Comparison of ENCODE assay signal across 22 mouse cellular contexts in genomic region chr6:91655874-91656433, GRCm38 (mm10). TPM values are rescaled to one million over a fixed set of nuclear protein-coding genes. Genes with fewer than 3 reads are reported as not detected.
DNase-seq lines count a peak whose midpoint lies in the region; ATAC-seq and TF ChIP-seq lines count a peak whose summit lies in the region.
"Had no signal": no experiment of that assay in that cellular context is flagged by ENCODE, and none has a peak within 500 bp of the region (broad histone marks: within the 10 kb centered on the region; RNA-seq: fewer than 3 reads in every experiment).

No protein-coding gene starts in this region.

- peaks cover 3% of the 10 kb centered on the region; the same call in 1 of the 2 replicates for H3K27me3 ChIP-seq in heart, embryonic 11.5 days (ENCODE audit: control insufficient read depth, insufficient read depth, low read length)
- no peaks in the 10 kb centered on the region for H3K27me3 ChIP-seq in stomach, embryonic 16.5 days (ENCODE audit: control insufficient read depth, insufficient read depth, low read length)
- no peaks in the 10 kb centered on the region for H3K27me3 ChIP-seq in stomach, postnatal 0 days (ENCODE audit: control insufficient read depth, insufficient read depth, low read length)
- peaks cover 17% of the 10 kb centered on the region for H3K27me3 ChIP-seq in heart, embryonic 12.5 days (replicated peaks)
- 0 out of 2 replicates have a peak, but pooled peaks cover 10% of the 10 kb centered on the region for H3K27me3 ChIP-seq in heart, postnatal 0 days (ENCODE audit: control insufficient read depth, insufficient read depth, low read length)
- no peaks in the 10 kb centered on the region for H3K27me3 ChIP-seq in midbrain, embryonic 14.5 days (ENCODE audit: control insufficient read depth, insufficient read depth, low read length)
- H3K27me3 ChIP-seq: embryonic facial prominence, embryonic 13.5 days; forebrain, embryonic 13.5 days; kidney, embryonic 15.5 days; limb, embryonic 12.5 days had no signal

- no peak for TF ChIP-seq EP300 in stomach, postnatal 0 days (optimal IDR thresholded peaks at IDR 0.05)
- no peak; the same call in 1 of the 2 replicates for TF ChIP-seq EP300 in heart, postnatal 0 days (IDR thresholded peaks at IDR 0.05; ENCODE audit: low read depth)

- 31% methylated on average over 6 of the region's 6 CpGs for WGBS in heart, embryonic 11.5 days (ENCODE audit: insufficient replicate concordance)
- 63% methylated on average over 6 of the region's 6 CpGs for WGBS in stomach, embryonic 16.5 days
- 61% methylated on average over 6 of the region's 6 CpGs for WGBS in stomach, postnatal 0 days
- 38% methylated on average over 6 of the region's 6 CpGs for WGBS in heart, embryonic 12.5 days
- WGBS in heart, postnatal 0 days: 56% methylated on average over 6 of the region's 6 CpGs
- 54% methylated on average over 6 of the region's 6 CpGs for WGBS in midbrain, embryonic 14.5 days

- H3K36me3 ChIP-seq in heart, embryonic 11.5 days (ENCODE audit: control insufficient read depth, insufficient read depth, low read length): no peaks in the 10 kb centered on the region
- no peaks in the 10 kb centered on the region for H3K36me3 ChIP-seq in stomach, embryonic 16.5 days (ENCODE audit: control insufficient read depth, insufficient read depth, low read length)
- no peaks in the 10 kb centered on the region for H3K36me3 ChIP-seq in stomach, postnatal 0 days (ENCODE audit: control insufficient read depth, insufficient read depth, low read length)
- H3K36me3 ChIP-seq in heart, embryonic 12.5 days: no peaks in the 10 kb centered on the region
- no peaks in the 10 kb centered on the region for H3K36me3 ChIP-seq in heart, postnatal 0 days (replicated peaks; ENCODE audit: control insufficient read depth, insufficient read depth, low read length)
- H3K36me3 ChIP-seq in midbrain, embryonic 14.5 days (ENCODE audit: control insufficient read depth, insufficient read depth, low read length): no peaks in the 10 kb centered on the region
- H3K36me3 ChIP-seq: embryonic facial prominence, embryonic 13.5 days; kidney, embryonic 15.5 days; limb, embryonic 12.5 days had no signal

- ATAC-seq in heart, embryonic 11.5 days (replicated peaks; ENCODE audit: insufficient number of reproducible peaks, low FRiP score, low TSS enrichment): no peak
- ATAC-seq in stomach, embryonic 16.5 days (ENCODE audit: insufficient read depth, low FRiP score): no peak
- no peak for ATAC-seq in stomach, postnatal 0 days (ENCODE audit: low FRiP score, low TSS enrichment)
- no peak for ATAC-seq in heart, embryonic 12.5 days (ENCODE audit: insufficient number of reproducible peaks, low FRiP score)
- peak; percentile 78 for ATAC-seq in heart, postnatal 0 days (ENCODE audit: insufficient read depth, low read depth)
- no peak for ATAC-seq in midbrain, embryonic 14.5 days (ENCODE audit: low FRiP score, low TSS enrichment)
- ATAC-seq in cerebellum, adult (ENCODE audit: insufficient number of reproducible peaks, low FRiP score, low TSS enrichment): no peak
- ATAC-seq: forebrain, embryonic 13.5 days; hindbrain, postnatal 0 days; intestine, embryonic 16.5 days; liver, postnatal 0 days; midbrain, embryonic 16.5 days had no signal

- H3K9me3 ChIP-seq in heart, embryonic 11.5 days (replicated peaks; ENCODE audit: control insufficient read depth, low read length): no peaks in the 10 kb centered on the region
- H3K9me3 ChIP-seq in stomach, embryonic 16.5 days (replicated peaks; ENCODE audit: control insufficient read depth, low read length): no peaks in the 10 kb centered on the region
- H3K9me3 ChIP-seq in stomach, postnatal 0 days (ENCODE audit: control insufficient read depth, low read length): no peaks in the 10 kb centered on the region
- no peaks in the 10 kb centered on the region for H3K9me3 ChIP-seq in heart, embryonic 12.5 days (replicated peaks)
- no peaks in the 10 kb centered on the region for H3K9me3 ChIP-seq in heart, postnatal 0 days (replicated peaks; ENCODE audit: control insufficient read depth, low read length)
- H3K9me3 ChIP-seq in midbrain, embryonic 14.5 days (ENCODE audit: control insufficient read depth, low read length): no peaks in the 10 kb centered on the region
- H3K9me3 ChIP-seq: embryonic facial prominence, embryonic 13.5 days; forebrain, embryonic 13.5 days; kidney, embryonic 15.5 days; limb, embryonic 12.5 days had no signal

- TF ChIP-seq CTCF in stomach, postnatal 0 days (IDR thresholded peaks at IDR 0.05; ENCODE audit: low read depth): no peak
- TF ChIP-seq CTCF in heart, postnatal 0 days (IDR thresholded peaks at IDR 0.05; ENCODE audit: low read depth): no peak

- no peak overlapping the region for H3K4me2 ChIP-seq in heart, embryonic 11.5 days
- H3K4me2 ChIP-seq in stomach, embryonic 16.5 days (ENCODE audit: low read depth, low read length): no peak overlapping the region
- no peak overlapping the region for H3K4me2 ChIP-seq in stomach, postnatal 0 days (replicated peaks; ENCODE audit: low read depth)
- H3K4me2 ChIP-seq in heart, embryonic 12.5 days: no peak overlapping the region
- no peak overlapping the region for H3K4me2 ChIP-seq in heart, postnatal 0 days (ENCODE audit: low read depth, low read length)
- no peak overlapping the region for H3K4me2 ChIP-seq in midbrain, embryonic 14.5 days (ENCODE audit: low read length)
- H3K4me2 ChIP-seq: embryonic facial prominence, embryonic 13.5 days; forebrain, embryonic 13.5 days; kidney, embryonic 15.5 days; limb, embryonic 12.5 days; liver, embryonic 11.5 days had no signal

- DNase-seq in heart, postnatal 14 days: no peak
- DNase-seq in stomach, postnatal 0 days (ENCODE audit: low spot score): no peak
- DNase-seq in heart, postnatal 0 days (ENCODE audit: low spot score): peak; percentile 69
- no peak for DNase-seq in midbrain, embryonic 14.5 days
- DNase-seq: adrenal gland, postnatal 25 days; cerebellum, adult 11-12 months; gastrocnemius, postnatal 36 days; kidney, postnatal 36 days; liver, postnatal 0 days had no signal

- peaks cover 40% of the 10 kb centered on the region for H3K4me1 ChIP-seq in heart, embryonic 11.5 days (ENCODE audit: control insufficient read depth, insufficient read depth, low read length)
- H3K4me1 ChIP-seq in stomach, embryonic 16.5 days (ENCODE audit: control insufficient read depth, insufficient read depth, low read length): peaks cover 8% of the 10 kb centered on the region; the same call in 1 of the 2 replicates
- H3K4me1 ChIP-seq in stomach, postnatal 0 days (replicated peaks; ENCODE audit: control insufficient read depth, insufficient read depth): no peaks in the 10 kb centered on the region
- H3K4me1 ChIP-seq in heart, embryonic 12.5 days (replicated peaks): peaks cover 61% of the 10 kb centered on the region
- peaks cover 12% of the 10 kb centered on the region for H3K4me1 ChIP-seq in heart, postnatal 0 days (ENCODE audit: control insufficient read depth, insufficient read depth)
- no peaks in the 10 kb centered on the region for H3K4me1 ChIP-seq in midbrain, embryonic 14.5 days (ENCODE audit: control insufficient read depth, insufficient read depth, low read length)
- H3K4me1 ChIP-seq: forebrain, embryonic 13.5 days had no signal

- no peak overlapping the region for H3K9ac ChIP-seq in heart, embryonic 11.5 days (ENCODE audit: low read depth, low read length)
- no peak overlapping the region for H3K9ac ChIP-seq in stomach, embryonic 16.5 days (ENCODE audit: low read length)
- H3K9ac ChIP-seq in stomach, postnatal 0 days (ENCODE audit: low read length): no peak overlapping the region
- H3K9ac ChIP-seq in heart, embryonic 12.5 days: no peak overlapping the region
- H3K9ac ChIP-seq in heart, postnatal 0 days (replicated peaks; ENCODE audit: low read depth, low read length): no peak overlapping the region
- H3K9ac ChIP-seq in midbrain, embryonic 14.5 days (replicated peaks; ENCODE audit: low read length): no peak overlapping the region
- H3K9ac ChIP-seq: embryonic facial prominence, embryonic 13.5 days; forebrain, embryonic 13.5 days; kidney, embryonic 15.5 days; limb, embryonic 12.5 days; liver, postnatal 0 days had no signal

- intact Hi-C loops in heart, postnatal 14 days (cut with DNase I): loop anchor here (5.0 kb wide), 1 partner anchor 69 kb away; no protein-coding TSS in a partner anchor

- no peak overlapping the region for H3K4me3 ChIP-seq in heart, embryonic 11.5 days (ENCODE audit: low read depth, low read length)
- H3K4me3 ChIP-seq in stomach, embryonic 16.5 days (replicated peaks; ENCODE audit: low read length): no peak overlapping the region
- H3K4me3 ChIP-seq in stomach, postnatal 0 days (ENCODE audit: low read depth, low read length): no peak overlapping the region
- H3K4me3 ChIP-seq in heart, embryonic 12.5 days: no peak overlapping the region
- no peak overlapping the region for H3K4me3 ChIP-seq in heart, postnatal 0 days (ENCODE audit: low read depth, low read length)
- H3K4me3 ChIP-seq in midbrain, embryonic 14.5 days (replicated peaks; ENCODE audit: low read depth, low read length): no peak overlapping the region
- H3K4me3 ChIP-seq: embryonic facial prominence, embryonic 13.5 days; erythroblast, embryonic 14.5 days; forebrain, embryonic 13.5 days; kidney, embryonic 15.5 days; limb, embryonic 12.5 days had no signal

- 0 out of 2 replicates have a peak overlapping the region, but pooled peaks have one; percentile 7 for H3K27ac ChIP-seq in heart, embryonic 11.5 days (ENCODE audit: low read depth, low read length)
- H3K27ac ChIP-seq in stomach, embryonic 16.5 days (ENCODE audit: low read length): peak overlapping the region; percentile 33; the same call in 1 of the 2 replicates
- H3K27ac ChIP-seq in stomach, postnatal 0 days (replicated peaks): no peak overlapping the region
- peak overlapping the region; percentile 49 for H3K27ac ChIP-seq in heart, embryonic 12.5 days (ENCODE audit: poor library complexity, severe bottlenecking)
- H3K27ac ChIP-seq in heart, postnatal 0 days (ENCODE audit: low read depth): no peak overlapping the region
- H3K27ac ChIP-seq in midbrain, embryonic 14.5 days (replicated peaks; ENCODE audit: low read depth, low read length): no peak overlapping the region
- H3K27ac ChIP-seq: embryonic facial prominence, embryonic 13.5 days; forebrain, embryonic 13.5 days; hindbrain, postnatal 0 days; kidney, embryonic 15.5 days; limb, embryonic 12.5 days had no signal

RNA-seq across cellular contexts. Expression of gene Slc6a6, which starts 27.9 kb away (rescaled TPM):
- 54.7 and 63.0 TPM in 2 replicates for polyA plus RNA-seq in heart, embryonic 11.5 days (2014; fragmentation: Nextera tagmentation; extraction: Ambion mirVana)
- total RNA-seq in heart, postnatal 14 days (2021): 100 to 1,000 TPM; 117 to 145 TPM
- polyA plus RNA-seq in stomach, embryonic 16.5 days (2015; fragmentation: Nextera tagmentation; extraction: Ambion mirVana): 54.4 and 59.5 TPM in 2 replicates
- polyA plus RNA-seq in stomach, postnatal 0 days (2015; fragmentation: Nextera tagmentation; extraction: Ambion mirVana): 55.3 and 66.5 TPM in 2 replicates
- 79.1 and 85.8 TPM in 2 replicates for polyA plus RNA-seq in heart, embryonic 12.5 days (2016; fragmentation: Nextera tagmentation; extraction: Ambion mirVana)
- 95.3 and 149 TPM in 2 replicates for total RNA-seq in heart, postnatal 0 days (2014; rRNA removed; ENCODE audit: low replicate concordance)
- 87.4 and 116 TPM in 2 replicates for polyA plus RNA-seq in heart, postnatal 0 days (2015; fragmentation: Nextera tagmentation; extraction: Ambion mirVana)
- polyA plus RNA-seq in midbrain, embryonic 14.5 days (2014; fragmentation: Nextera tagmentation; extraction: Ambion mirVana): 94.1 and 94.3 TPM in 2 replicates

Comparison
In these comparisons a context has a peak if more than half of its experiments do, and no peak if none do; other contexts are left out.
1. H3K27ac ChIP-seq: peak in heart, embryonic 11.5 days (single experiment), stomach, embryonic 16.5 days (single experiment) and heart, embryonic 12.5 days (single experiment); none in stomach, postnatal 0 days (single experiment), heart, postnatal 0 days (single experiment) and midbrain, embryonic 14.5 days (single experiment).